20 mouse cellular contexts compared by ENCODE assay signal in genomic region chr12:39731177-39731576, GRCm38 (mm10).
A peak's percentile ranks its signal among the peaks of the same experiment; 100 is the strongest.
DNase-seq lines count a peak whose midpoint lies in the region; ATAC-seq and TF ChIP-seq lines count a peak whose summit lies in the region.
"Had no signal": no experiment of that assay in that cellular context is flagged by ENCODE, and none has a peak within 500 bp of the region (broad histone marks: within the 10 kb centered on the region; RNA-seq: fewer than 3 reads in every experiment).

No protein-coding gene starts in this region.

- TF ChIP-seq CTCF in forebrain, postnatal 0 days (IDR thresholded peaks at IDR 0.05; ENCODE audit: low read depth) = peak; percentile 40
- TF ChIP-seq CTCF in kidney, postnatal 0 days (IDR thresholded peaks at IDR 0.05; ENCODE audit: low read depth) = peak; percentile 53; the same call in 1 of the 2 replicates
- 0 out of 2 replicates have a peak, but pooled peaks have one; percentile 7 for TF ChIP-seq CTCF in cortical plate, adult 2 months (IDR thresholded peaks at IDR 0.05; ENCODE audit: extremely low read depth, insufficient read depth, low read length)

- H3K4me3 ChIP-seq in forebrain, postnatal 0 days (ENCODE audit: low read depth, low read length) = no peak overlapping the region
- no peak overlapping the region for H3K4me3 ChIP-seq in forebrain, embryonic 11.5 days (ENCODE audit: low read depth, low read length)
- H3K4me3 ChIP-seq in kidney, postnatal 0 days (replicated peaks; ENCODE audit: low read depth, low read length) = no peak overlapping the region
- H3K4me3 ChIP-seq in kidney, embryonic 15.5 days (replicated peaks) = no peak overlapping the region
- no peak overlapping the region for H3K4me3 ChIP-seq in cortical plate, adult 2 months (ENCODE audit: insufficient read depth, low read length)
- H3K4me3 ChIP-seq: forebrain, embryonic 10.5 days; heart, embryonic 10.5 days; hindbrain, embryonic 13.5 days; intestine, embryonic 15.5 days; liver, embryonic 12.5 days; lung, embryonic 15.5 days; megakaryocyte, embryonic 14.5 days had no signal

- H3K27ac ChIP-seq in forebrain, postnatal 0 days (ENCODE audit: low read depth, low read length) = no peak overlapping the region
- no peak overlapping the region for H3K27ac ChIP-seq in forebrain, embryonic 11.5 days (ENCODE audit: low read depth, low read length)
- H3K27ac ChIP-seq in kidney, postnatal 0 days = no peak overlapping the region
- H3K27ac ChIP-seq in kidney, embryonic 15.5 days = no peak overlapping the region
- H3K27ac ChIP-seq in cortical plate, adult 2 months (ENCODE audit: insufficient read depth, low read length) = no peak overlapping the region
- H3K27ac ChIP-seq: forebrain, embryonic 10.5 days; heart, embryonic 10.5 days; hindbrain, embryonic 13.5 days; intestine, embryonic 15.5 days; liver, embryonic 12.5 days; lung, embryonic 15.5 days had no signal

- WGBS in forebrain, postnatal 0 days = 79% methylated on average over 3 of the region's 3 CpGs
- WGBS in forebrain, embryonic 11.5 days = 84% methylated on average over 3 of the region's 3 CpGs
- WGBS in kidney, postnatal 0 days = 54% methylated on average over 3 of the region's 3 CpGs
- 66% methylated on average over 3 of the region's 3 CpGs for WGBS in kidney, embryonic 15.5 days

- H3K9ac ChIP-seq in forebrain, postnatal 0 days = no peak overlapping the region
- H3K9ac ChIP-seq in forebrain, embryonic 11.5 days (ENCODE audit: low read length) = no peak overlapping the region
- no peak overlapping the region for H3K9ac ChIP-seq in kidney, postnatal 0 days (ENCODE audit: low read depth, low read length)
- H3K9ac ChIP-seq in kidney, embryonic 15.5 days = no peak overlapping the region
- H3K9ac ChIP-seq: hindbrain, embryonic 13.5 days; intestine, embryonic 15.5 days; liver, embryonic 12.5 days; lung, embryonic 15.5 days had no signal

- no peaks in the 10 kb centered on the region for H3K36me3 ChIP-seq in forebrain, postnatal 0 days (ENCODE audit: insufficient read depth)
- H3K36me3 ChIP-seq in forebrain, embryonic 11.5 days (ENCODE audit: control insufficient read depth, insufficient read depth, low read length) = no peaks in the 10 kb centered on the region
- no peaks in the 10 kb centered on the region for H3K36me3 ChIP-seq in kidney, postnatal 0 days (ENCODE audit: insufficient read depth, low read length)
- H3K36me3 ChIP-seq in kidney, embryonic 15.5 days = no peaks in the 10 kb centered on the region
- H3K36me3 ChIP-seq: forebrain, embryonic 10.5 days; heart, embryonic 10.5 days; hindbrain, embryonic 13.5 days; intestine, embryonic 15.5 days; liver, embryonic 12.5 days; lung, embryonic 15.5 days had no signal

- no peaks in the 10 kb centered on the region for H3K4me1 ChIP-seq in forebrain, postnatal 0 days (ENCODE audit: insufficient read depth)
- no peaks in the 10 kb centered on the region for H3K4me1 ChIP-seq in forebrain, embryonic 11.5 days (replicated peaks; ENCODE audit: control insufficient read depth, insufficient read depth, low read length)
- H3K4me1 ChIP-seq in kidney, postnatal 0 days (replicated peaks; ENCODE audit: insufficient read depth, low read length) = no peaks in the 10 kb centered on the region
- no peaks in the 10 kb centered on the region for H3K4me1 ChIP-seq in kidney, embryonic 15.5 days
- no peaks in the 10 kb centered on the region for H3K4me1 ChIP-seq in cortical plate, adult 2 months (ENCODE audit: control insufficient read depth, insufficient read depth, low read length)
- H3K4me1 ChIP-seq: heart, embryonic 10.5 days; intestine, embryonic 15.5 days; liver, embryonic 12.5 days; lung, embryonic 15.5 days; megakaryocyte, embryonic 14.5 days had no signal

- no peak for ATAC-seq in forebrain, postnatal 0 days
- ATAC-seq in forebrain, embryonic 11.5 days (replicated peaks; ENCODE audit: low FRiP score) = no peak
- ATAC-seq in kidney, postnatal 0 days (replicated peaks; ENCODE audit: low FRiP score, low read depth) = no peak
- no peak for ATAC-seq in kidney, embryonic 15.5 days (replicated peaks; ENCODE audit: low FRiP score)
- ATAC-seq: intestine, embryonic 15.5 days; liver, embryonic 12.5 days had no signal

- no peak overlapping the region for H3K4me2 ChIP-seq in forebrain, postnatal 0 days (ENCODE audit: low read depth)
- H3K4me2 ChIP-seq in forebrain, embryonic 11.5 days (ENCODE audit: low read depth, low read length, severe bottlenecking) = no peak overlapping the region
- no peak overlapping the region for H3K4me2 ChIP-seq in kidney, postnatal 0 days (ENCODE audit: low read length)
- no peak overlapping the region for H3K4me2 ChIP-seq in kidney, embryonic 15.5 days
- H3K4me2 ChIP-seq: hindbrain, embryonic 13.5 days; intestine, embryonic 15.5 days; liver, embryonic 12.5 days; lung, embryonic 15.5 days had no signal

- DNase-seq in forebrain, postnatal 0 days = no peak
- DNase-seq in forebrain, embryonic 11.5 days (ENCODE audit: low spot score) = no peak
- peak; percentile 58 for DNase-seq in kidney, postnatal 0 days (ENCODE audit: low spot score)
- DNase-seq in lung, postnatal 10 days = peak; percentile 2
- DNase-seq in lung, postnatal 25 days (ENCODE audit: low spot score) = no peak
- no peak for DNase-seq in cerebellum, adult 11-12 months
- DNase-seq: cerebellum, adult 9-10 months; gastrocnemius, postnatal 10 days; heart, postnatal 14 days; kidney, postnatal 14 days; right cerebral cortex, postnatal 4 days had no signal

- H3K9me3 ChIP-seq in forebrain, postnatal 0 days (ENCODE audit: low read length) = no peaks in the 10 kb centered on the region
- H3K9me3 ChIP-seq in forebrain, embryonic 11.5 days (ENCODE audit: control insufficient read depth, low read length) = no peaks in the 10 kb centered on the region
- no peaks in the 10 kb centered on the region for H3K9me3 ChIP-seq in kidney, postnatal 0 days (replicated peaks; ENCODE audit: low read length)
- no peaks in the 10 kb centered on the region for H3K9me3 ChIP-seq in kidney, embryonic 15.5 days (replicated peaks)
- H3K9me3 ChIP-seq: forebrain, embryonic 10.5 days; heart, embryonic 10.5 days; hindbrain, embryonic 13.5 days; intestine, embryonic 15.5 days; liver, embryonic 12.5 days; lung, embryonic 15.5 days; megakaryocyte, embryonic 14.5 days had no signal

- H3K27me3 ChIP-seq in forebrain, postnatal 0 days (ENCODE audit: insufficient read depth, low read length) = no peaks in the 10 kb centered on the region
- H3K27me3 ChIP-seq in forebrain, embryonic 11.5 days (ENCODE audit: control insufficient read depth, insufficient read depth, low read length) = no peaks in the 10 kb centered on the region
- H3K27me3 ChIP-seq in kidney, postnatal 0 days (ENCODE audit: insufficient read depth, low read length) = no peaks in the 10 kb centered on the region
- no peaks in the 10 kb centered on the region for H3K27me3 ChIP-seq in kidney, embryonic 15.5 days
- H3K27me3 ChIP-seq: hindbrain, embryonic 13.5 days; intestine, embryonic 15.5 days; liver, embryonic 12.5 days; lung, embryonic 15.5 days; megakaryocyte, embryonic 14.5 days had no signal

- TF ChIP-seq POLR2A in cortical plate, adult 2 months (IDR thresholded peaks at IDR 0.05; ENCODE audit: extremely low read depth, insufficient read depth, low read length) = no peak

Comparison
In these comparisons a context has a peak if more than half of its experiments do, and no peak if none do; other contexts are left out.
1. DNase-seq: peak in kidney, postnatal 0 days (single experiment) and lung, postnatal 10 days (single experiment); none in forebrain, postnatal 0 days (single experiment), forebrain, embryonic 11.5 days (single experiment), lung, postnatal 25 days (single experiment) and cerebellum, adult 11-12 months (single experiment).
2. Peak in every context shown above with its lines, with median percentiles within 50 percentile points of each other: CTCF ChIP-seq.